Mouse (Mus musculus): Measurements from ENCODE around the gene Dlgap4.

GRCm38 (mm10) chr2:156809579-156809978 is 196.1 kb downstream of the Dlgap4 start:
- TF ChIP-seq POLR2A (IDR thresholded peaks at IDR 0.05; ENCODE audit: borderline replicate concordance, low read depth, low read length) (no peak), CTCF (IDR thresholded peaks at IDR 0.05; ENCODE audit: low read depth, low read length) (peak; percentile 85)
